Mouse (Mus musculus): Measurements from ENCODE around the gene Nectin4.
A peak's percentile ranks its signal among the peaks of the same experiment; 100 is the strongest.

Gene Nectin4

DNA sequence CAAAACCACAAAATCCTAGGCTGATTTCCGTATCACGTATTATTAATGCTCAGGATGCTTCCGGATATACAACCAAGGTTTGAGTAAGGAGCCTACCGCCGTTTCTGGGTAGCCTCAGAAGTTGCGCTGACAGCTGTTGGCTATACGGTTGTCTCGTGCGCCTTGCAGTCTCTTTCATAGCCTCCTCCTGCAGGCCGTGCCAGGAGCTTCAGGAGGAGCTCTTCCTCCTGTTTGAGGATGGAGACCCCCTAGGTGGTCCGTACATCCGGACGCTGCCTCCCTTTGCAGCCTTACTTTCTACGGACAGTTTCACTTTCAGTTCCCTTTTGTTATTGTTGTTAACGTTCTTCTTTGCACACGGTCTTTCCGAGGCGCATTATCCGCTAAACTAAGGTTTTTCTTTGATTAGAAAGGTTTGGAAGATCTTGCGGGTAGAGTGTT, 42.1 kb downstream of the Nectin4 start:
- peak in 1 of 2 experiments; percentile 32 for DNase-seq (ENCODE audit: low spot score in 2 of 2)

DNA sequence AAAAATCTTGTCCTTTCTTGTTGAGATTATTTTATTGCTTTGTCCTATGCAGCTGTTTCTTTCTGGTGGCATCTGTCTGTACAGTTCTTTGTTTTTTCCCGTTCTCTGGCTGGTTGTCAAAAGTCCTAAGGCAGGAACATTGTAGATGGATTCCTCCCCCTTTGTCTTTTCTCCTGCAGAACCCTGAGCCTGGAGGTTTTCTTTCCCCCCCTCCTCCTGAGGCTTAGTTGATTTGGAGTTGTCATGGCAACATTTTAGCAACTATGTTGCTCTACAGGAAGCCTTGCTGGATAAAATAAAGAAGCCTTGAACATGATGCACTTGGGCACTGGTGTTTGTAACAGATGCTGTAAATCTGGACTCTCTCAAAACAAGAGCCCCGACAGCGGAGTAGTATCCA, 42.5 kb downstream of the Nectin4 start:
- DNase-seq (ENCODE audit: low spot score in 2 of 2) = no peak

DNA sequence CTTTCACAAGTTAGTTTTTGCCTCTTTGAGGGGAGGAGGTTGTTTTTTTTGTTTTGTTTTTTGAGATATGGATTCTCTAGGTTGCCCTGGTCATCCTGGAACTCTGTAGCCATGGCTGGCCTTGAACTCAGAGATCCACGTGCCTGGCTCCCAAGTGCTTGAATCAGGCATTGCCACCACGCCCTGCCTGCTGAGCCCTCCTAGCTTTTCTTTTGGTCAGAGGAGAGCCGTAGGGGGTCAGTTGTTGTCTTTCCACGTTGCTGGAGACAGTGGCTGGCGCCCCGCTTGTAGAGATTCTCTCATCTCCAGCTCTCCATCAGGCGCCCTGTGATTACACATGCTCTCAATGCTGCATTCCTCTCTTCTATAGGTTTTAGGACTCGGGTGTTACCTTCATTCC, 43.7 kb downstream of the Nectin4 start:
- no peak for DNase-seq (ENCODE audit: low spot score in 2 of 2)

DNA sequence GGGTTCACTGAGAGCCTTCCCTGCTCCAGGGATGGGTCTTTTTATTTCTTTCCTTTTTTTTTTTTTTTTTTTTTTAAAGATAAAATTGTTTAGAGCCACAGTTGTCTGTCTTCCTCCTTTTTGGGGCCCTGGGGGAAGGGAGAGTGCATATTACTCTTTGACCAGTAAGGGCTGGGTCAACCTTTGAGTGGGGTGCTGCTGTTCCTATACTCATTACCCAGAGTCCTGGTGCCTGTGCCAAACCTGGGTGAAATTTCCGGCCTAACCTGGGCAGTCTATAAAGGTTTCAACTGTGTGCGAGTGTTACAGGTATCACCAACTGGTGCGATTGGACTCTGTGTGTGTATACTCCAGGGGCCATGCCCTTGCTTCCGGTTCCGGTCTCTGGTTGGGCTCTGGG, 48.8 kb downstream of the Nectin4 start, which contains the start of gene Tstd1:
TSS of gene Tstd1 (plus strand) at position 213 of the 400 bp plus-strand sequence.
- DNase-seq (ENCODE audit: low spot score in 2 of 2) = no peak

DNA sequence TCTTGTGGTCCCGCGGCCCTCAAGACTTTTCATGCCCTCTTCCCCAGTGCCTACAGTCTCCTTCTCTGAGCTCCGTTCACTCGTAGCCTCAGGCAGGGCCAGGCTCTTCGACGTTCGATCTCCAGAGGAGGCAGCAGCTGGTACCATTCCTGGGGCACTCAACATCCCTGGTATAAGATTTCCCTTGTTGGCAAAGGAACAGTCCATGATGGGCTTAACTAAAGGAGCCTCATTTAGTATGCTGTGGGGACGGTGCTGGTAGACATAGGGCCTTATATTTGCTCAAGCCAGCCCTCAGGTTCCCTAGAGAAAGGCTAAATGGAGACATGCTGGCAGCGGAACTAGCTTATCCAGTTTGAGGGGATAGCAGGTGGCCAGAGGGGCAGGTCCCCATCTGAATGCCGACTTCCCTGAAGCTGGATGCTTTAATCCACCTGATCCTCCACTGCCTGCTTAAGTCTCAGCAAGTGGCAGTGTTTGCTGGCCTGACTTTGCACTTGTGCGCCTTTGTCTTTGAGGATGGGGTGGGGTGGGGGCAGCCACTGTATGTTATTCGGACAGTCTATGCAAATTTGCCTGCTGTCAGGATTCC, 49.5 kb downstream of the Nectin4 start:
- no peak for DNase-seq (ENCODE audit: low spot score in 2 of 2)

DNA sequence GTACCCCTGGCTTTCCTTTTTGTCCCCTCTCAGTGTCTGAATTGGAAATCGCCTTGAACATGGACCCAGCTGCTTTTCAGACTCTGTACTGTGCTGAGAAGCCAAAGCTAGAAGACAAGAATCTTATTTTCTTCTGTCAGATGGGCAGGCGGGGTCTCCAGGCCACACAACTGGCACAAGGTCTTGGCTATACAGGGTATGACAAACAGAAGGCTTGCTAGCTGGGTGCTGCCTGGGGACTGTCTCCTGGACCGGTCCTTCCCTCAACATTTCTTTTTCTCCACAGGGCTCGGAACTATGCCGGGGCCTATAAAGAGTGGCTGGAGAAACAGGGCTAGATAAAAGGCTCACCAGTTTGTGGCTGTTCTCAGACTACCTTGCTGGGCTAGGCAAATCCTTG, 50.0 kb downstream of the Nectin4 start:
- DNase-seq (ENCODE audit: low spot score in 2 of 2) = no peak

DNA sequence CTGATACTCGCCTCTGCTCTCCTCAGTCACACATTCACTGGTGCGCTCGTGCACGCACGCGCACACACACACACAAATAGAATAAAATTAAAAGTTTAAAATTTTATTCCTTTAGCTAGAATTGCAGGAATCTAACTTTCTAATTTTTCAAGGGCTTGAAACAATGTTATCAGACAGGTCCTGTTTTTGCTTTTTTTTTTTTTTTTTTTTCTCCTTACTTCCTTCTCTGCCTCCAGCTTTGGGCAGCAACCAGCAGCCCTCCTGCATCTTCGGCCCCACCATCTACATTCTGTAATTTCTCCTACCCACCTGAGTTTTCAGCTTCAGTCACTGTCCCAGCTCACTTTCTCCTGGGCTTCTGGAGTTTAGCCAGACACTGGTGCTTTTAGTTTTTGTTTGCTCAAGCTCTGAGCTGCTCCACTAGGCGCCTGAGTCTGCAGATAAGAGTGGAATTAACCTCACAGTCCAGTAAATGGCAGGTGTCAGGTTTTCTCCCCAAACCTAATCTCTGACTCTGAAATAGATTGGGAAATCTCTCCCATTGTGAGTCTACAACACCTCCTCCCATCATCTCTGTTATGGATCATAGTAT, 52.7 kb downstream of the Nectin4 start:
- no peak for DNase-seq (ENCODE audit: low spot score in 2 of 2)

DNA sequence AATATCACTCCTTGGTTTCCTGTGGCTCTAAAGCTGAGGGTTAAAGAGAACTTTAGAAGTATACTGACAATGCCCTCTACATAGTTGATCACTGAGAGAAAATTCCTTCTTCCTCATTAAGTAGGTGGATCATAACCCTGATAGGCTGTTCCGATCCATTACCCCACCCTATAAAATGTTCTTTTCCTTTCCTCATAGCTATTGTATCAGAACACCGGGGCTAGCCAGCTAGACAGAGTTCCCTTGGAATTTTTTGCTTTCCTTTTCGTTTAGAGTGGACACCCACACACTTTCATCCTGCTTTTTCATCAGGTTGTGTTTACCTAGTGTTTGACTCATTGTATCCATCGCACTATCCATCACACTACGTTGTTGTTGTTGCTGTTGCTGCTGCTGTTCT, 54.7 kb downstream of the Nectin4 start:
- no peak for DNase-seq (ENCODE audit: low spot score in 2 of 2)

DNA sequence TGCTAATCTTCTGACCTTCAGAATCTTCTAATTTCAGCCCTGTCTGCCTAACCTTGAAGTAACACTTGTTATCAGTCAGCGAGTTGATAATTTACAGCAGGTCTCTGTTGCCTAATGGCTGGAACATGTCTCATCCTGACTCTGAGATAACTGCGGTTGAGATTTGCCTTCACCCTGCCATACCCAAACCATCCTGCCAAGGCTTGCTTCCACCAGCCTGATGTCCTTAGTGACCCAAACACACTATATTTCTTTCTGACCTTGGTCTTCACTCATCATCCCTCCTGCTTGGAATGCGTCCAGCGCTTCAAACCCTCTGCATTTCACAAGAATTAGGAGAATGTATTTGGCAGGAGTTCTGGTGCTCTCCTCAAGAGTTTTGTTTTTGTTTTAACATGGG, 55.2 kb downstream of the Nectin4 start:
- no peak for DNase-seq (ENCODE audit: low spot score in 2 of 2)

DNA sequence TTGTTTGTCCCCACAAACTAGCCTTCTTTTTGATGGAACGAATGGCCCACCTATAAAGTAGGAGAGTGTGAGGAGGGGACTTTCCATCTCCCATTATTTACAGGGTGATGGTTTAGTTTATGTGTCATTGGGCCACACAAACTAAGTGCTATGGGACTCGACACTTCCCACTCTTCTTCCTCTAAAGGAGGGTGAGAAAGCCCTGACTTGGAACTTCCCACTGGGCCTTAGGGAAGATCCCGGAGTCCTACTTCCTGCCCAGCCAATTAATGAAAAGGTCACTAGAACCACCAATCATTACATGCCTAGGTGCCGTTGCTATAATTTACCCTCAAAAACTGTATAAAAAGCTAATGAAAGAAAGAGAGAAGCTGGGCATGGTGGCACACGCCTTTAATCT, 62.3 kb downstream of the Nectin4 start:
- no peak for DNase-seq (ENCODE audit: low spot score in 2 of 2)

DNA sequence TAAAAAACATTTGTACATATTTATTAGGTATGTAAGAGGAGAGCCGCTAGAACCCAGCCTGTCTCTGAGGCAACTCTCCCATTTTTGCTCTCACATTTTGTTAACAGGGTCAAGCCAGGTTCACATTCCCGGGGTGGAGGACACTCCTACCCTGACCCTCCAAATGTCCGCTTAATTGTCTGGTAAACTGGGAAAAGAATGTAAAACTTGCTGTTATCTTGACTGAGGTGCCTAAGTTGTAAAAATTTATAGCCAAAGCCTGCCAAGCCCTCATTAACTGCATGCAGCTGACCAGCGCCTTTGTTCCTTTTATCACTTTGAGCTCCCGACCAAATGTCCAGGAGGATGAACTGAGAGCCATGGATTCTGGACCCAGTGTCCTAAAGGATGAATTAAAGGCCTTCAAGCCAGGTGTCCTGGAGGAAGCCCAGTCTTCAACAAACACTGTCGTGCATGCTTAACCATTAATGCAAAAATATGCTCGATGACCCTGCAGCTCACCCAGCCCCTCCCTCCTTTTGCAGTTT, 65.5 kb downstream of the Nectin4 start:
- DNase-seq (ENCODE audit: low spot score in 2 of 2) = no peak

DNA sequence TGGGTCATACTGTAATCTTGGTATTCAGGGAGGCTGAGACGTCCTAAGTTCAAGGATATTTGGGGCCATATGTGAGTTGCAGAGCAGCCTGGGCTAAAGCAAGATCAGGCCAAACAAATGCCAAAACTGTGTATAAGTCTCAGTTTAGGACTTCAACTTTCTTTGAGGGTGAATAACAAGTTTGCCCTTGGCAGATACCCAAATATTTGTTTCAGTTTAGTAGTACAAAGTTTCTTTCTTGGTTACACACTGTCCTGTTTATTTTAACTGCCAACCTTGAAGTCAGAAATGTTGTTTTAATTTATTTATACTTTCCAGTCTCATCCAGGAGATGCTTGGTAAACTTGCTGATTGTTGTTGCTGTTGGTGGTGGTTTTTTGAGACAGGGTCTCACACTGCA, 66.1 kb downstream of the Nectin4 start:
- DNase-seq (ENCODE audit: low spot score in 2 of 2) = no peak

DNA sequence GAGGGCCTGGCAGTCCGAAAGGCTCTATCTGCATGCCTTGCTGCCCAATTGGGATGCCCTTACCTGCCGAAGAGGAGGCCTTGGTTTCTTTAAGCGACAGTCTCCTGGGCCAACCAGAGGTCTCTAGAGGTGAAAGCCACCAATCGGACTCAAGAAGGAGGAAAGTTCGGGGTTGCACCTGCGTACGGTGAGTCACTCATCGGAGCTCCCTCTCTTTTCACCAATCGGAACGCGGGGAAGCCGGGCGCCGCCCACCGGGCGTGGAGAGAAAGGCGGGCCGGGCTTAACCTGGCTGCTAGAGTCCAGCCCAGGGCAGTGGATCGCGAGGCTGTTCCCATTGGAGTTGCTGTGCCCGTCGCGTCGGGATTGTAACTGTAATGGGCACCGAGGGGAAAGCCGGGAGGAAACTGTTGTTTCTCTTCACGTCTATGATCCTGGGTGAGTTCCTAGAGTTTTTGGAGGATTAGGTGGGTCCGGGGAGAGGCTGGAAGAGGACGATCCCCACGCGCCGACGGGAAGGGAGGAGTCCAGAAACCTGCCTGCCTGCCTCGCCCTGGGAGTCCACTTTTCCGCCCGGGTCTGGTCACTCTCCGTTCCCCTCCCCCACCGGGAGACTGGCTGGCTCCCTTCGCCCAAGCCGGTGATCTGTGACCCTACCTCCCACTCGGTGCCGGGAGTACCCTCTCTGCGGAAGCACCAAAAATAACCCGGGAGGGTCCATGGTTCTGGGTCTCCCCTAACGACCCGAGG, 67.5 kb downstream of the Nectin4 start, which contains the start of gene F11r:
TSS of gene F11r (plus strand) at position 272 of the 750 bp plus-strand sequence.
- peak in 1 of 2 experiments; percentile 42 for DNase-seq (ENCODE audit: low spot score in 2 of 2)
